Mouse (Mus musculus): Measurements from ENCODE around the gene Zbtb16. TPM values are rescaled to one million over a fixed set of nuclear protein-coding genes. Genes with fewer than 3 reads are reported as not detected.

Zbtb16 gene
- polyA plus RNA-seq, 1 experiment: not detected

DNA sequence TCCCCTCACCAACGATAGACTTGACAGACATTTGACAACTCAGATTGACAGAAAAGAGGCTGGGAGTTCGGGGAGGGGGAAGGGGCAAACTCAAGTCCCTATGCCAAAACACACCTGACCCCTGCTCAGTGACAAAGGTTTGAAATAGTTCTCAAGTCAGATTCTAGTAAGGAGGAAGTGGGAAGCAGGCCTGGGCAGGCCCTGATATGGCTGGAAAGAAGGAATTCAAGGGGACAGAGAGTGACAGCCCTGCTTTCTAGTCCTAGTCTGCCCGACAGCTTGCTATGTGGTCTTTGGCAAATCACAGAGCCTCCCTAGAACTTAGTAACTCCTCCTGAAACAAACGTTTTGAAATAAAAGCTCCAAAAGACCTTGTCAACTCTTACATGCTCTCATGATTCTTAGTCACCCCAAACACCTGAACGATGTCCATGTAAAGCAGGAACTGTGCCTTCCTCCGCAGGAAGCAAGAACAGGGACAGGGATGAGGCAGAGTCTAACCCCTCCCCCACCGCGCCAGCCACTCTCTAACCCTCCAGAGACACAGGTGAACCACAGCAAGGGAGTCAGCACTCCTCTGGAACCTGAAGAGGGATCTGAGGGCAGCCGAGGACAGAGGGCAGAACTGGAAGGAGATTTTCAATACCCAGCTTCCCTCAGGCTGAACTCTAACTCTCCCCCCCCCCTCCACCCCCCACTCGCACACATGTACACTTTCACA, 19.2 kb downstream of the Zbtb16 start:
- Histone ChIP-seq H3ac (ENCODE audit: control insufficient read depth, insufficient read length) (no peak overlapping the region), H3K79me2 (ENCODE audit: control insufficient read depth, insufficient read depth) (no peaks in the 10 kb centered on the region), H3K4me3 (no peak overlapping the region), H3K27me3 (ENCODE audit: control insufficient read depth, insufficient read depth, insufficient read length) (no peaks in the 10 kb centered on the region), H3K36me3 (ENCODE audit: control insufficient read depth, insufficient read depth) (no peaks in the 10 kb centered on the region), H3K4me2 (ENCODE audit: low read depth) (no peak overlapping the region)
- TF ChIP-seq REST (IDR thresholded peaks at IDR 0.05; ENCODE audit: insufficient read depth, insufficient read length): no peak
- TF ChIP-seq USF1 (IDR thresholded peaks at IDR 0.05; ENCODE audit: low read depth): no peak
- no peak for TF ChIP-seq MYOG (IDR thresholded peaks at IDR 0.05; ENCODE audit: control insufficient read depth in 1 of 3, insufficient read depth in 1 of 3, insufficient read length in 2 of 3, low read depth in 2 of 3)
- no peak for TF ChIP-seq SRF (IDR thresholded peaks at IDR 0.05; ENCODE audit: control insufficient read depth, insufficient read length, low read depth)
- no peak for TF ChIP-seq TCF3 (IDR thresholded peaks at IDR 0.05; ENCODE audit: insufficient read length, low read depth)
- no peak for TF ChIP-seq MAX (IDR thresholded peaks at IDR 0.05; ENCODE audit: low read depth)
- no peak for TF ChIP-seq POLR2A (IDR thresholded peaks at IDR 0.05; ENCODE audit: insufficient read length, low read depth)
- TF ChIP-seq CEBPB (IDR thresholded peaks at IDR 0.05; ENCODE audit: insufficient read depth, poor library complexity, severe bottlenecking): no peak
- TF ChIP-seq E2F4 (IDR thresholded peaks at IDR 0.05; ENCODE audit: insufficient read depth): no peak
- no peak for TF ChIP-seq TCF12 (IDR thresholded peaks at IDR 0.05; ENCODE audit: insufficient read depth, poor library complexity, severe bottlenecking)
- TF ChIP-seq POLR2AphosphoS2 (IDR thresholded peaks at IDR 0.05; ENCODE audit: insufficient read length, low read depth): no peak
- no peak for TF ChIP-seq MYOD1 (IDR thresholded peaks at IDR 0.05; ENCODE audit: control insufficient read depth in 1 of 3, insufficient read length in 2 of 3, low read depth in 2 of 3)

DNA sequence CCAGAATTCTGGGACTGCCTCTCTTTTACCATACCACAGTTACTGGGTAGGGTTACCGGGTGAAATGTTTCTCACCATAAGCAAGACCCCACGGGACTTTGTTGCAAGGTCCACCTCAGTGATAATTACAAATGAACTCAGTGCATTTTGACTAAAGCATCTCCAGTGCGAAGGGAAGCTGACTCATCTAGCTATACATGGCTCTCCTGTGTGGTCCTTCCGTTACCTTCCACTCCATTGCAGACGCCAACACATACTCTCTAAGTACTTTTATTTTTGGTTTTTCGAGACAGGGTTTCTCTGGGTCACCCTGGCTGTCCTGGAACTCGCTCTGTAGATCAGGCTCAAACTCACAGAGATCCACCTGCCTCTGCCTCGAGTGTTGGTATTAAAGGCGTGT, 19.9 kb downstream of the Zbtb16 start:
- H3K36me3 ChIP-seq (ENCODE audit: control insufficient read depth, insufficient read depth): no peaks in the 10 kb centered on the region
- H3K79me2 ChIP-seq (ENCODE audit: control insufficient read depth, insufficient read depth): no peaks in the 10 kb centered on the region
- H3K4me2 ChIP-seq (ENCODE audit: low read depth): no peak overlapping the region
- TF ChIP-seq TCF3 (IDR thresholded peaks at IDR 0.05; ENCODE audit: insufficient read length, low read depth) (no peak), REST (IDR thresholded peaks at IDR 0.05; ENCODE audit: insufficient read depth, insufficient read length) (no peak), MYOG (IDR thresholded peaks at IDR 0.05; ENCODE audit: control insufficient read depth in 1 of 3, insufficient read depth in 1 of 3, insufficient read length in 2 of 3, low read depth in 2 of 3) (no peak), E2F4 (IDR thresholded peaks at IDR 0.05; ENCODE audit: insufficient read depth) (no peak), USF1 (IDR thresholded peaks at IDR 0.05; ENCODE audit: low read depth) (no peak), POLR2AphosphoS2 (IDR thresholded peaks at IDR 0.05; ENCODE audit: insufficient read length, low read depth) (no peak), CEBPB (IDR thresholded peaks at IDR 0.05; ENCODE audit: insufficient read depth, poor library complexity, severe bottlenecking) (no peak), SRF (IDR thresholded peaks at IDR 0.05; ENCODE audit: control insufficient read depth, insufficient read length, low read depth) (no peak), MAX (IDR thresholded peaks at IDR 0.05; ENCODE audit: low read depth) (no peak), POLR2A (IDR thresholded peaks at IDR 0.05; ENCODE audit: insufficient read length, low read depth) (no peak), MYOD1 (IDR thresholded peaks at IDR 0.05; ENCODE audit: control insufficient read depth in 1 of 3, insufficient read length in 2 of 3, low read depth in 2 of 3) (no peak), TCF12 (IDR thresholded peaks at IDR 0.05; ENCODE audit: insufficient read depth, poor library complexity, severe bottlenecking) (no peak)
- no peaks in the 10 kb centered on the region for H3K27me3 ChIP-seq (ENCODE audit: control insufficient read depth, insufficient read depth, insufficient read length)
- H3K4me3 ChIP-seq: no peak overlapping the region
- H3ac ChIP-seq (ENCODE audit: control insufficient read depth, insufficient read length): no peak overlapping the region

- Histone ChIP-seq H3K79me2 (ENCODE audit: control insufficient read depth, insufficient read depth) (no peaks in the 10 kb centered on the region), H3K4me2 (ENCODE audit: low read depth) (no peak overlapping the region), H3K4me3 (no peak overlapping the region), H3ac (ENCODE audit: control insufficient read depth, insufficient read length) (no peak overlapping the region), H3K36me3 (ENCODE audit: control insufficient read depth, insufficient read depth) (no peaks in the 10 kb centered on the region), H3K27me3 (ENCODE audit: control insufficient read depth, insufficient read depth, insufficient read length) (no peaks in the 10 kb centered on the region)
- TF ChIP-seq POLR2A (IDR thresholded peaks at IDR 0.05; ENCODE audit: insufficient read length, low read depth) (no peak), POLR2AphosphoS2 (IDR thresholded peaks at IDR 0.05; ENCODE audit: insufficient read length, low read depth) (no peak), TCF12 (IDR thresholded peaks at IDR 0.05; ENCODE audit: insufficient read depth, poor library complexity, severe bottlenecking) (no peak), MYOD1 (IDR thresholded peaks at IDR 0.05; ENCODE audit: control insufficient read depth in 1 of 3, insufficient read length in 2 of 3, low read depth in 2 of 3) (no peak), MAX (IDR thresholded peaks at IDR 0.05; ENCODE audit: low read depth) (no peak), SRF (IDR thresholded peaks at IDR 0.05; ENCODE audit: control insufficient read depth, insufficient read length, low read depth) (no peak)
Observed at GRCm38 (mm10) chr9:48814881-48815495, 21.0 kb downstream of the Zbtb16 start.

GRCm38 (mm10) chr9:48813960-48814880, 21.8 kb downstream of the Zbtb16 start:
- no peak overlapping the region for H3ac ChIP-seq (ENCODE audit: control insufficient read depth, insufficient read length)
- no peaks in the 10 kb centered on the region for H3K27me3 ChIP-seq (ENCODE audit: control insufficient read depth, insufficient read depth, insufficient read length)
- no peak overlapping the region for H3K4me3 ChIP-seq
- no peaks in the 10 kb centered on the region for H3K79me2 ChIP-seq (ENCODE audit: control insufficient read depth, insufficient read depth)
- H3K36me3 ChIP-seq (ENCODE audit: control insufficient read depth, insufficient read depth): no peaks in the 10 kb centered on the region
- TF ChIP-seq USF1 (IDR thresholded peaks at IDR 0.05; ENCODE audit: low read depth): no peak
- TF ChIP-seq MAX (IDR thresholded peaks at IDR 0.05; ENCODE audit: low read depth): no peak
- no peak for TF ChIP-seq POLR2AphosphoS2 (IDR thresholded peaks at IDR 0.05; ENCODE audit: insufficient read length, low read depth)
- TF ChIP-seq MYOG (IDR thresholded peaks at IDR 0.05; ENCODE audit: control insufficient read depth in 1 of 3, insufficient read depth in 1 of 3, insufficient read length in 2 of 3, low read depth in 2 of 3): no peak
- no peak for TF ChIP-seq SRF (IDR thresholded peaks at IDR 0.05; ENCODE audit: control insufficient read depth, insufficient read length, low read depth)
- TF ChIP-seq CEBPB (IDR thresholded peaks at IDR 0.05; ENCODE audit: insufficient read depth, poor library complexity, severe bottlenecking): no peak
- no peak for TF ChIP-seq E2F4 (IDR thresholded peaks at IDR 0.05; ENCODE audit: insufficient read depth)
- TF ChIP-seq TCF3 (IDR thresholded peaks at IDR 0.05; ENCODE audit: insufficient read length, low read depth): no peak
- TF ChIP-seq POLR2A (IDR thresholded peaks at IDR 0.05; ENCODE audit: insufficient read length, low read depth): no peak
- no peak for TF ChIP-seq MYOD1 (IDR thresholded peaks at IDR 0.05; ENCODE audit: control insufficient read depth in 1 of 3, insufficient read length in 2 of 3, low read depth in 2 of 3)
- TF ChIP-seq REST (IDR thresholded peaks at IDR 0.05; ENCODE audit: insufficient read depth, insufficient read length): no peak
- TF ChIP-seq TCF12 (IDR thresholded peaks at IDR 0.05; ENCODE audit: insufficient read depth, poor library complexity, severe bottlenecking): no peak
- H3K4me2 ChIP-seq (ENCODE audit: low read depth): no peak overlapping the region
